Mouse (Mus musculus) adrenal gland, postnatal 25 days (tissue): Measurements from ENCODE around the gene Hs3st6. TPM values are rescaled to one million over a fixed set of nuclear protein-coding genes. Genes with fewer than 3 reads are reported as not detected.

Experiments
- DNase-seq: peaks from one replicate; pipeline ENCODE4 v3.0.0; 2021; ENCODE audit warnings: mixed read lengths
- total RNA-seq: library from RNA; stranded (reverse); gene quantifications from 2 replicates; pipeline ENCODE4 v1.2.3, GENCODE M21; 2021

Hs3st6 gene
- total RNA-seq, 1 experiment from 2014 or later: 2.8 TPM

GRCm38 (mm10) chr17:24766266-24766875 is 13.6 kb downstream of the Hs3st6 start:
- DNase-seq: no peak

- no peak for DNase-seq
These were observed 16.4 kb downstream of the Hs3st6 start for GRCm38 (mm10) chr17:24769146-24769545.

- no peak for DNase-seq
These were observed 20.5 kb downstream of the Hs3st6 start for GRCm38 (mm10) chr17:24773241-24773640.

- no peak for DNase-seq
These were observed 22.4 kb downstream of the Hs3st6 start for GRCm38 (mm10) chr17:24775173-24775572.

- DNase-seq: no peak
These were observed 24.3 kb downstream of the Hs3st6 start for GRCm38 (mm10) chr17:24777073-24777472.

GRCm38 (mm10) chr17:24780821-24781220 is 28.0 kb downstream of the Hs3st6 start:
- no peak for DNase-seq

- no peak for DNase-seq
These were observed 39.4 kb downstream of the Hs3st6 start for GRCm38 (mm10) chr17:24792190-24792589.

- DNase-seq: no peak
These were observed 42.0 kb downstream of the Hs3st6 start for GRCm38 (mm10) chr17:24794791-24795190.

GRCm38 (mm10) chr17:24796969-24797368 is 44.2 kb downstream of the Hs3st6 start:
- no peak for DNase-seq

GRCm38 (mm10) chr17:24798229-24798628 is 45.4 kb downstream of the Hs3st6 start:
- no peak for DNase-seq

- DNase-seq: no peak
These were observed 46.7 kb downstream of the Hs3st6 start for GRCm38 (mm10) chr17:24799476-24799875.

GRCm38 (mm10) chr17:24800524-24800923 is 47.7 kb downstream of the Hs3st6 start:
- DNase-seq: no peak

GRCm38 (mm10) chr17:24803952-24804951 is 51.5 kb downstream of the Hs3st6 start, which contains the start of gene Meiob:
Gene Meiob, plus strand, starts transcription at chr17:24804289.
- DNase-seq: peak; percentile 85

Other genes starting within 250 kb of the Hs3st6 start
- 105 and 133 TPM in 2 replicates for gene Traf7, start 225.1 kb upstream of the Hs3st6 start, total RNA-seq
- 1.3 and 1.4 TPM in 2 replicates for gene Rab26, start 218.8 kb upstream of the Hs3st6 start, total RNA-seq
- 45.2 and 65.8 TPM in 2 replicates for gene Pkd1, start 203.2 kb upstream of the Hs3st6 start, total RNA-seq
- gene Tsc2, start 120.4 kb upstream of the Hs3st6 start, total RNA-seq: 108 and 138 TPM in 2 replicates
- 7.2 and 12.6 TPM in 2 replicates for gene Nthl1, start 120.3 kb upstream of the Hs3st6 start, total RNA-seq
- gene Slc9a3r2, start 102.7 kb upstream of the Hs3st6 start, total RNA-seq: 53.4 and 63.5 TPM in 2 replicates
- not detected in 2 replicates for gene Npw, start 94.5 kb upstream of the Hs3st6 start, total RNA-seq
- 53.9 and 54.7 TPM in 2 replicates for gene Zfp598, start 83.3 kb upstream of the Hs3st6 start, total RNA-seq
- 1.2 and 2.1 TPM in 2 replicates for gene Syngr3, start 63.0 kb upstream of the Hs3st6 start, total RNA-seq
- 30.5 and 33.5 TPM in 2 replicates for gene Gfer, start 56.8 kb upstream of the Hs3st6 start, total RNA-seq
- 4.5 and 6.5 TPM in 2 replicates for gene Noxo1, start 56.8 kb upstream of the Hs3st6 start, total RNA-seq
- gene Tbl3, start 45.3 kb upstream of the Hs3st6 start, total RNA-seq: 33.3 and 39.6 TPM in 2 replicates
- gene Rnf151, start 34.9 kb upstream of the Hs3st6 start, total RNA-seq: 0.27 and 0.81 TPM in 2 replicates
- gene Rps2, start 34.9 kb upstream of the Hs3st6 start, total RNA-seq: 579 and 669 TPM in 2 replicates
- 230 and 272 TPM in 2 replicates for gene Ndufb10, start 28.5 kb upstream of the Hs3st6 start, total RNA-seq
- gene Rpl3l, start 25.2 kb upstream of the Hs3st6 start, total RNA-seq: 0.24 TPM in 1 of 2 replicates, not detected in the other
- gene Msrb1, start 16.3 kb upstream of the Hs3st6 start, total RNA-seq: 87.5 and 89.3 TPM in 2 replicates
- 0.76 and 1.7 TPM in 2 replicates for gene Meiob, start 51.3 kb downstream of the Hs3st6 start, total RNA-seq
- gene Hagh, start 87.2 kb downstream of the Hs3st6 start, total RNA-seq: 88.2 and 124 TPM in 2 replicates
- 34.6 and 35.5 TPM in 2 replicates for gene Fahd1, start 97.4 kb downstream of the Hs3st6 start, total RNA-seq
- gene Igfals, start 113.0 kb downstream of the Hs3st6 start, total RNA-seq: 1.5 and 3.0 TPM in 2 replicates
- 55.1 and 55.9 TPM in 2 replicates for gene Nubp2, start 133.4 kb downstream of the Hs3st6 start, total RNA-seq
- 29.2 and 30.9 TPM in 2 replicates for gene Spsb3, start 133.7 kb downstream of the Hs3st6 start, total RNA-seq
- 54.0 and 69.2 TPM in 2 replicates for gene Eme2, start 142.1 kb downstream of the Hs3st6 start, total RNA-seq
- 147 and 189 TPM in 2 replicates for gene Mrps34, start 142.1 kb downstream of the Hs3st6 start, total RNA-seq
- 85.2 and 112 TPM in 2 replicates for gene Nme3, start 143.5 kb downstream of the Hs3st6 start, total RNA-seq
- 157 and 177 TPM in 2 replicates for gene Mapk8ip3, start 184.0 kb downstream of the Hs3st6 start, total RNA-seq
- gene Jpt2, start 207.7 kb downstream of the Hs3st6 start, total RNA-seq: 27.0 and 33.1 TPM in 2 replicates